Mouse (Mus musculus) frontal cortex, postnatal 25 days (tissue): ENCODE data around the gene Ier3.

Experiments
- DNase-seq, 2 experiments: peaks; one replicate each; pipeline ENCODE4 v3.0.0; 2022; ENCODE audit warnings: low spot score in 2 of 2

Ier3 gene

GRCm38 (mm10) chr17:35866911-35867890, 45.7 kb downstream of the Ier3 start:
- DNase-seq: no peak

GRCm38 (mm10) chr17:35868165-35868820, 46.8 kb downstream of the Ier3 start:
- no peak for DNase-seq

- DNase-seq: no peak
Observed at GRCm38 (mm10) chr17:35868961-35869345, 47.5 kb downstream of the Ier3 start.

GRCm38 (mm10) chr17:35869346-35870067, 48.0 kb downstream of the Ier3 start:
- no peak for DNase-seq

- no peak for DNase-seq
Observed at GRCm38 (mm10) chr17:35870151-35870883, 48.8 kb downstream of the Ier3 start.

- no peak for DNase-seq
Observed at GRCm38 (mm10) chr17:35870884-35871696, 49.6 kb downstream of the Ier3 start.
